Mouse (Mus musculus) adrenal gland, postnatal 14 days (tissue): ENCODE data around the gene Esrrg. TPM values are rescaled to one million over a fixed set of nuclear protein-coding genes. Genes with fewer than 3 reads are reported as not detected.

ENCODE experiments used
- DNase-seq: peaks from one replicate; pipeline ENCODE4 v3.0.0; 2021; ENCODE audit warnings: mixed read lengths
- total RNA-seq: library from RNA; stranded (reverse); gene quantifications from 2 replicates; pipeline ENCODE4 v1.2.3, GENCODE M21; 2021

The Esrrg gene
- total RNA-seq, 1 experiment from 2014 or later = 17.7 TPM

DNA sequence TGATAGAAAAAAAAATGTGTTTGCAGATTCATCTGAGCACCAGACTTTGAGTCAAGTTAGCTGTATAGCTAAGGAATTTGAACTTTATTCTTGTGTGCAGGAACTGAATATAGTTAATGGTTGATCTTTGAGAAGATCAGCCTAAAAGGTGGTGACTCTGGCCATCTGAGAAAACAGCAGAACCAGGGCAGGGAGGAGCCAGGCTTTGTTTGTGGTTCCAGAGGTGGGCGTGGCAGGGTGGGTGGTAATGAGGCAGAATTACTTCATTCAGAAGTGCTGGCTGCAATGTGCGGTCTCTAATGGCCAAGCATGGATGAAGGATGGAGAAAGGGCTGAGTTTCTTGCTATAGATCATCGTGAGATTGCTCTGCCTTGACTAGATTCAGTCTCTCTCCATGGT is 224.3 kb downstream of the Esrrg start:
- no peak for DNase-seq

DNA sequence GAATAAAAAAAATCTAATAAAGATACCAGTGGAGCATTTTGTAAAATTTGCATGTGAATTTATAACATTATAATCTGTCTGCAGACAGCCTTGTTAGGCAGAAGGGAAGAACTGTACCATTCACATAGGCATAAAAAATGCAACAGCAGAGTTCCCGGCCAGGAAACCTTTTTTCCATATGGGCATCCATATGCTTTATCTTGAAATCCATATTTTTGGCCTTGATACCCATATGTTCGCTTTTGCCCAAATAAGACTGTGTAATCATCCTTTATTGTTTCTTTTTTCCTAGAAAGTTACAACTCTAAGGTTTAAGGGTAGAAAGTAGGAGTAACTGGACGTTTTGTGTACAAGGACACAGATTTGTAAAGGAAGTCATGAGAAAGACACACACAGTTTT is 226.0 kb downstream of the Esrrg start:
- DNase-seq = no peak

DNA sequence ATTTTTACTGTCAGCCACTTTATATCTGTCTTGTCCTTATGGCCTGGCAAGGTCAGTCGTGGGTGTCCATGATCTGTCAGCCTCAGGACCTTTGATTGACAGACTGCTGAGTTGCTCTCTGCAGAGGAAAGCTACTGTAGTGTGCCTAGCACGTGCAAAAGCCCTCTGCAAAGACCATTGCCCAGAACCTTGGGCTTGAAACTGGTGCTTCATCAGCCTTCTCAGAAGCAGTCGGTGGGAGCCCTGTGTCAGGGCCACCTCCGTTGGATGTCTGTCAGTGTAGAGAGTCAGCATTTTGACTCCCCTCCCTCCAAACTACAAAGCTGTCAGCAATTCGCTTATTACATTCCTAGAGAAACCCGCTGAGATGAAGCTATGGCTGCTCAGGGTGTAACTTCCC is 227.8 kb downstream of the Esrrg start:
- no peak for DNase-seq

- no peak for DNase-seq
These were observed 228.3 kb downstream of the Esrrg start for GRCm38 (mm10) chr1:187836876-187837275.

GRCm38 (mm10) chr1:187841629-187842028 is 233.0 kb downstream of the Esrrg start:
- no peak for DNase-seq

DNA sequence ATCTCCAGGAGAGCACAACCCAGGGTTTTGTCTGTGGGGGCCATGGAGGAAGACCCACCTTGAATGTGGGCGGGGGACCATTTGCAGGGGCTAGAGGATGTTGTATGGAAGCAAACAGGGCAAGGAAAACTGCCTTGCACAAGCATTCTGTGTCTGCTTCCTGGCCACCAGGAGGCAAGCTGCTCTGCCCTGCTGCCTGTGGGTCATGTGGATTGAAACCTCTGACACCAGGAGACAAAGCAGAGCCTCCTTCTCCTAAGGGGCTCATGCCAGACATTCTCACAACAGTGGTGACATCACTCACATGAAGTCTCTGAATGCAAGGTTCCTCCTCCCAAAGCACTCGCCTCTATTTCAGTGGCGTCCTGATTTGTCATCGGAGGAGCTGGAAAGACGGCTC is 234.1 kb downstream of the Esrrg start:
- no peak for DNase-seq

DNA sequence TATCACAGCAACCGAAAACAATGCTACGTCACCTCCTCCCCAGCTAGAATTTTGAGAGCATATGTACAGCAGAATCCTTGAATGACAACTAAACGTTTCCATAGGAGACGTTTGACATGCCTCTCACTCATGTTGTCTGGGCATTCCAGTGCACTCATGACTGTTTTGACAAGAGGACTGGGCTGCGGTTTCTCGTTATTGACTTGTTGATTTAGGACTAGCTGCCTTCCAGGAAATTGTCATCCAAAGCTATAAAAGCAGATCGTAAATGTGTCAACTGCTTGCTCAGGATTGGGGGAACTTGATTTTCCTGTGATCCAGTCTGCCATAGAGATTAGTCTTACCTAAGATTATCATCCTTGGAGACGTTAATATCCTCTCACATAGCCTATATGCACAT is 245.6 kb downstream of the Esrrg start:
- DNase-seq = no peak

DNA sequence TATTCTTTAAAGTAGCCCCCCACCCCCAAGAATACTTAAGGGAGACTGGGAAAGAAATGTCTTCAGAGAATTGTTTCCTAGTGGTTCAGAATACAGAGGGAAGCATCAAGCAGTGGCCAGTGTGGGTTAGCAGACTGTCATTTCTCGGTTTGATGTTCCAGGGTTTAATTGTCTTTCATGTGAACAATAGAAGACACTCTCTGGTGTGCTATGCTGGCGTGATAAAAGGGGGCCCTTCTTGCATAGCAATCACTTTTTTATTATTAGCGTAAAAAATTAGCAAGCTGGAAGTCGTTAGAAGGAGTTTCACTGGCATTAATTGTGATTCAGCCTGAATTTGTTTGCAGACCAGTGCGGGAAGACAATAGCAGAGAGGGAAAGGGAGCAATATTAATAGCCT is 253.7 kb downstream of the Esrrg start:
- no peak for DNase-seq

GRCm38 (mm10) chr1:187868427-187868826 is 259.8 kb downstream of the Esrrg start:
- no peak for DNase-seq

DNA sequence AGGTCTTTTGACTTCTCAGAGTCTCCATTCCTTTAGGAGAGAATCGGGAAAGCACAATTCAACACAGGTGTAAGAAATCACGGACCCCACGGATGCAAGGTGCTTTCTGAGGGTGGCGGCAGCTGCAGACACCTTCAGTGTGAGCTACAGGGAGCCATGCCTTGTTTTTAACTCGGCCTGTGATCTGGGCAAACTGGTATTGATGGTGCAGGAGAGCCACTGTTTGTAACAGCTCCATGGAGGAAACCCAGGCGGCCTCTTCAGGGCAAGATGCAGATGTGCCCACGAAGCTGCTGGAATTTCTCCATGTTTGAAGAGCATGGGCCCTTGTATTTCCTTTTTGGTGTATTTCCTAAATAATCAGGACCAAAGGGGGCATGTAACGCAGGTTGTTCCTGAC is 263.6 kb downstream of the Esrrg start:
- no peak for DNase-seq

- DNase-seq = no peak
These were observed 264.2 kb downstream of the Esrrg start for GRCm38 (mm10) chr1:187872744-187873143.

- no peak for DNase-seq
These were observed 265.2 kb downstream of the Esrrg start for GRCm38 (mm10) chr1:187873770-187874169.

GRCm38 (mm10) chr1:187887270-187887669 is 278.7 kb downstream of the Esrrg start:
- DNase-seq = no peak

- DNase-seq = no peak
These were observed 279.6 kb downstream of the Esrrg start for GRCm38 (mm10) chr1:187888142-187888541.

GRCm38 (mm10) chr1:187889096-187889495 is 280.5 kb downstream of the Esrrg start:
- DNase-seq = no peak

- DNase-seq = no peak
These were observed 282.7 kb downstream of the Esrrg start for GRCm38 (mm10) chr1:187891262-187891661.

GRCm38 (mm10) chr1:187895459-187895858 is 286.9 kb downstream of the Esrrg start:
- DNase-seq = no peak

DNA sequence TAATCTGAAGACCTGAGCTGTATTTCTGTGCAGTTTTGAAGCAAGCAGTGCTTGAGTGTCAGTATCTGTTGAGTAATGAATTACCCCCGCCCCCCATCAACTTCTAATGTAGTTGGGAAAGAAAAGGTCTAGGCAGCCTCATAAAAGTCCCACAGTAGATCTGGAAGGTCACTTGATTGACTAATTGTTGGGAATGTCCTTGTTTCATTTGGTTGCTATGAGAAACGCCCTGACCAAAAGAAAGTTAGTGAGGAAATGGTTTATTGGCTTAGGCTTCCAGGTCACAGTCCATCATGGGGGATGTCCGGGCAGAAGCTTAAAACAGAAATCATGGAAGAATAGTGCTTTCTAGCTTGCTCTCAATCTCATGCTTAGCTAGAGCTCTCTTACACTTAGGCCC is 287.7 kb downstream of the Esrrg start:
- DNase-seq = peak; percentile 55

DNA sequence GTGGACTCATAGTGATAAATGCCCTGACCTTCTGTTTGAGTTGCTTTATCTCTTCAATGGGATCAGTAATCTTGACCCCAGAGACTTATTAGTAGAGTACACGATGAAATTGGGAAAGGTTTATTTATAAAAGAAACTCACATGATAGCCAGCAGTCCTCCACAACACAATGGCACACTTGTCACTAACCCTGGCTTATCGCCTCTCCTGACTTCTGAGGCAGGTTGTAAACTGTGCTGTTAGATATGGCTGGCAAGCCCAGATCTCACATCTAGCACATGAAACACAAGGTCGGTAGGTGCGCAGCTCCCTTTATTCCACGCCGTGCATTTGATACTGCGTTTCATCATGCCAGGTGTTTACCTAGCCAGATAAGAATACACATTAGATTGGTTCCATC is 288.3 kb downstream of the Esrrg start:
- DNase-seq = no peak

- no peak for DNase-seq
These were observed 290.9 kb downstream of the Esrrg start for GRCm38 (mm10) chr1:187899541-187899940.

DNA sequence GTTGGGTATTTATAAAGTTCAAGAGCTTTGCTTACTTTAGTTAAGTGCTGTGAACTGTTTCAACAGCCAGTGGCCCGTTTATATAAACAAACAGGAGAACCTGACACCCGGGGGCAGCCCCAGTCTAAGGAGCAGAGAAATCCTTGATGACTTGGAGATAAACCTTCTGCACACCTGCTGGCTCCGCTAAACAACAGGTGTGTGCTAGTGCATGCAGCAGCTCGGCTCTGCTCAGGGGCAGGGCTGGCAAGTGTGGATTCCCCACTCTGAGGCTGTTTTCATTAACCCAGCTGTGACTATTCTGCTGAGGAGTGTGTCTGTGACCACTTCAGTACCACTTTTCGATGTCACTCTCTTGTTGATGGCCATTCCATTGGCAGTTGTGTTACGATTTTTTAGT is 292.2 kb downstream of the Esrrg start:
- DNase-seq = no peak

GRCm38 (mm10) chr1:187902176-187902575 is 293.6 kb downstream of the Esrrg start:
- DNase-seq = no peak

GRCm38 (mm10) chr1:187904731-187905130 is 296.1 kb downstream of the Esrrg start:
- peak; percentile 8 for DNase-seq

- no peak for DNase-seq
These were observed 298.8 kb downstream of the Esrrg start for GRCm38 (mm10) chr1:187907407-187907806.

DNA sequence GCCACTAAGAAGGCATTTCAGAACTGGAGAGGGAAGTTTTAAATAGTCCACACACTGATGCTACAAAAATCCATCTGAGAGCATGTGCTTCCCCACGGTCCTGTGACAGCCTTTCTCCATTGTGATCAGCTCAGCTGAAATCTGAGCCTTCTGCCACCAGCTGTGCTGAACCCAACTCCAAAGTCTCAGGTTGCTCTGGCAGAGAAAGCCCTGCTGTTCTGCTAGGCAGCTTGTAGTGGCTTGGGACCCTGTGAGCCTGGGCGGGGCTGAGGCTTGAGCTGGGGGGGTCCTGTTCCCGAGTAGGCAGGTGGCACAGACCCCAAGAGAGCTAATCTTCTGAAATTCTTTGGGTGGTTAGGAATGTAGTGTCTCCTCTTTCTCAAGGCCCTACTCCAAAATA is 299.3 kb downstream of the Esrrg start:
- DNase-seq = no peak
